Mouse (Mus musculus): ENCODE data around the gene Kif5a. TPM values are rescaled to one million over a fixed set of nuclear protein-coding genes. Genes with fewer than 3 reads are reported as not detected.

Gene Kif5a
- polyA plus RNA-seq, 1 experiment from 2014 or later: 39.4 TPM

DNA sequence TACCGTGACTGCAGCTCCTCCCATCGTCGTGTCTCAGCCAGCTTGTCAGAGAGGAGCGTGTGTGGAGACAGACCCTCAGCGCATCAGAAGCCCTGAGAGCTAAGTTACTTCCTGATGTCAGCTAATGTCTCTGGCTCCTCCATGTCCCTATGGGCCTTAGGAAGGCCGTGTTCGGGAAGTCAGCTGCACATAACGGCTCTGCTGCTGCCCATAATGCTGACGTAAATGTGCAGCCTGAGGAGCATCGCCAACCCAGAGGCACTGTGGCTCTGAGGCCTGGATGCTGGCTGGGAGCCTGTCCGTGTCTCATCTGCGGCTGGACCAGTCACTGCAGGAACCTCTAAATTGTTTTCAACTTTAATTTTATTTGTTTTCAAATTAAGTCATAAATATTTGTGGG is 5.9 kb upstream of the Kif5a start:
- 82% methylated on average over 12 of the region's 12 CpGs for WGBS
- Histone ChIP-seq H3K36me3 (peaks cover 59% of the 10 kb centered on the region), H3K27ac (no peak overlapping the region; the same call in 1 of the 2 replicates), H3K9me3 (no peaks in the 10 kb centered on the region), H3K4me1 (replicated peaks) (peaks cover 46% of the 10 kb centered on the region), H3K27me3 (ENCODE audit: insufficient read depth, poor library complexity, severe bottlenecking) (peaks cover 12% of the 10 kb centered on the region), H3K4me3 (no peak overlapping the region)
- no peak for DNase-seq (ENCODE audit: low spot score)

DNA sequence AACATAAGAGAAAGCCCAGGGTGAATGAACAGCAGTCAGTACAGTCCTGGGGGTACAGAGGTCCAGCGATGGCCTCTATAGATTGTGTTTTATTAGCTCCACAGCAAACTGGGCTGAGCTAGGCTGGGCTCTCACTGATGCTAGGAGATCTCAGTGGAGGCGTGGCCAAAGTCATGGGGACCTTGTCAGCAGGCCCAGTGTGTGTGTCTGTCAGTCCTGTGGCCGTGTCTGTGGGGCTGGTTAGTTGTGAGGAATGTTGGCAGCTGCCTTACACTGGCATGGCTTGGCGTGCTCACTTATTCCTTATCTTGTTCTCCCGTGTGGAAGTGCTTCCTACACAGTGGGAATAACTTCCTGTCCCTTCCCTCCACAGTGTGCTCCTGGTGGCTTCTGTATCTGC is 5.3 kb upstream of the Kif5a start:
- WGBS: 88% methylated on average over 5 of the region's 5 CpGs
- Histone ChIP-seq H3K4me3 (no peak overlapping the region; the same call in 1 of the 2 replicates), H3K27me3 (ENCODE audit: insufficient read depth, poor library complexity, severe bottlenecking) (peaks cover 18% of the 10 kb centered on the region)

GRCm38 (mm10) chr10:127267318-127267717 is 4.2 kb upstream of the Kif5a start:
- Histone ChIP-seq H3K4me1 (replicated peaks) (peaks cover 53% of the 10 kb centered on the region), H3K4me3 (peak overlapping the region; percentile 96), H3K9me3 (no peaks in the 10 kb centered on the region), H3K27ac (peak overlapping the region; percentile 98), H3K27me3 (ENCODE audit: insufficient read depth, poor library complexity, severe bottlenecking) (peaks cover 29% of the 10 kb centered on the region), H3K36me3 (peaks cover 42% of the 10 kb centered on the region)
- 80% methylated on average over 5 of the region's 5 CpGs for WGBS
- DNase-seq (ENCODE audit: low spot score): no peak

More for the DNA sequence above, 5.3 kb upstream of the Kif5a start:
- DNase-seq (ENCODE audit: low spot score): no peak
- H3K9me3 ChIP-seq: no peaks in the 10 kb centered on the region
- H3K27ac ChIP-seq: peak overlapping the region; percentile 17; the same call in 1 of the 2 replicates
- peaks cover 53% of the 10 kb centered on the region for H3K36me3 ChIP-seq
- H3K4me1 ChIP-seq (replicated peaks): peaks cover 45% of the 10 kb centered on the region

GRCm38 (mm10) chr10:127266112-127267091 is 3.3 kb upstream of the Kif5a start, which contains the start of gene Dctn2:
Dctn2 (plus strand) TSS chr10:127266368.
- H3K4me1 ChIP-seq (replicated peaks): peaks cover 58% of the 10 kb centered on the region
- no peaks in the 10 kb centered on the region for H3K9me3 ChIP-seq
- peak within 1 kb of the TSS; percentile 96 for H3K4me3 ChIP-seq
- DNase-seq (ENCODE audit: low spot score): peak; percentile 95
- WGBS: under 1% methylated on average over 70 of the region's 70 CpGs
- peaks cover 33% of the 10 kb centered on the region for H3K36me3 ChIP-seq
- peak within 1 kb of the TSS; percentile 98 for H3K27ac ChIP-seq
- peaks cover 38% of the 10 kb centered on the region for H3K27me3 ChIP-seq (ENCODE audit: insufficient read depth, poor library complexity, severe bottlenecking)

DNA sequence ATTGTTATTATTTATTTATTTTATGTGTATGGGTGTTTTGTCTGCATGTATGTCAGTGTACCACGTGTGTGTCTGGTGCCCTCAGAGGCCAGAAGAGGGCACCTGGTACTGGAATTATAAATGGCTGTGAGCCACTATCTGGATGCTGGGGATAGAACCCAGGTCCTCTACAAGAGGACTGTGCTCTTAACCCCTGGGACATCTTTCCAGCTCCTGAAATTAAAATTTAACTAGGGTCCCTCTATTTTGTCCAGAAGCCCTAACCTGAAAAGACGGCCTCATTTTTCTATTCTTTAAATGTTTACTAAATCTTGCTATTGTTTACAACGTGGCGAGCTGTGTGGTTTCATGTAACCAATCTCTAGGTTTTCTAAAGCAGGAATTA is 2.6 kb upstream of the Kif5a start:
- no peak for DNase-seq (ENCODE audit: low spot score)
- Histone ChIP-seq H3K27ac (peak overlapping the region; percentile 98), H3K9me3 (no peaks in the 10 kb centered on the region), H3K4me1 (replicated peaks) (peaks cover 65% of the 10 kb centered on the region), H3K4me3 (peak overlapping the region; percentile 96), H3K27me3 (ENCODE audit: insufficient read depth, poor library complexity, severe bottlenecking) (peaks cover 42% of the 10 kb centered on the region), H3K36me3 (peaks cover 26% of the 10 kb centered on the region)
- WGBS: 25% methylated on average over 4 of the region's 4 CpGs

DNA sequence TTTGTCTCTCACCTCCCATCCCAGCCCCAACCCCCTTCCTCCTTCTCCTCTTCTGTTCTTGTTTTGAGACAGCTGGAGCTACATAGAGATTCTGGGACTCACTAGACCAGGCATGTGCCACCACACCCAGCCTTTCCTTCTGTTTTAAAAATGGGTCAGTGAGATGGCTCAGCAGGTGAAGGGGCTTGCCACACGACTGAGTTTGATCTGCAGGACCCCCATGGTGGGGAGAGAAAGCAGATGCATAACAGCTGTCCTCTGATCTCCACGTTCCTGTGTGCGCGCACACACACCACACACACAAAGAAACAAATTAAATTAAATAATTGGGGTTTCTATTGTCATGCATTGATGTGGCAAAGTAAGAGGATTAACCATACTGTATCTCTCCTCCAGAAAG is 1.8 kb upstream of the Kif5a start:
- 68% methylated on average over 4 of the region's 4 CpGs for WGBS
- Histone ChIP-seq H3K9me3 (no peaks in the 10 kb centered on the region), H3K4me3 (no peak overlapping the region), H3K36me3 (peaks cover 18% of the 10 kb centered on the region), H3K27me3 (ENCODE audit: insufficient read depth, poor library complexity, severe bottlenecking) (peaks cover 42% of the 10 kb centered on the region), H3K27ac (no peak overlapping the region), H3K4me1 (replicated peaks) (peaks cover 68% of the 10 kb centered on the region)
- no peak for DNase-seq (ENCODE audit: low spot score)

GRCm38 (mm10) chr10:127264336-127264735 is 1.2 kb upstream of the Kif5a start:
- WGBS: 78% methylated on average over 8 of the region's 8 CpGs
- no peak overlapping the region for H3K4me3 ChIP-seq
- H3K4me1 ChIP-seq (replicated peaks): peaks cover 68% of the 10 kb centered on the region
- H3K9me3 ChIP-seq: no peaks in the 10 kb centered on the region
- H3K27me3 ChIP-seq (ENCODE audit: insufficient read depth, poor library complexity, severe bottlenecking): peaks cover 42% of the 10 kb centered on the region
- H3K27ac ChIP-seq: no peak overlapping the region
- peaks cover 14% of the 10 kb centered on the region for H3K36me3 ChIP-seq
- DNase-seq (ENCODE audit: low spot score): no peak

DNA sequence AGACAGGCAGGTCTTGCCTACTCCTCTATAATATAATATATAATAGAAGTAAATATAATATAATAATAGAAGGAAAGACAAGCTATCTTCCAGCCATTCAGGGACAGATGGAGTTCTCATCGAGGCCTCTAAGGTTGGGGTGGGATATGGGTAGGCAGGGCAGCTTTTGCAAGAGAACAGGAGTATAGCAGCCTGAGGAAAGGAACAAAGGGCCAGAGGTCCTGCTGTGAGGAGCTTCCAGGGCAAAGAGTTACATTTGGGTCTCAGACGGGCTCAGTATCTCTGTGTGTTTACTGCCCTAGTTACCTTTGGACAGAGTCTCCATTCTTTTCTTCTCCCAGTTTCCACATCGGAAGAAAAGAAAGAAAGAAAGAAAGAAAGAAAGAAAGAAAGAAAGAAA is 483 bp upstream of the Kif5a start:
- 38% methylated on average over 3 of the region's 3 CpGs for WGBS
- H3K9me3 ChIP-seq: no peaks in the 10 kb centered on the region
- H3K4me3 ChIP-seq: no peak overlapping the region; the same call in 1 of the 2 replicates
- peaks cover 69% of the 10 kb centered on the region for H3K4me1 ChIP-seq (replicated peaks)
- H3K27ac ChIP-seq: no peak overlapping the region
- H3K27me3 ChIP-seq (ENCODE audit: insufficient read depth, poor library complexity, severe bottlenecking): peaks cover 42% of the 10 kb centered on the region
- peaks cover 7% of the 10 kb centered on the region for H3K36me3 ChIP-seq
- DNase-seq (ENCODE audit: low spot score): no peak

GRCm38 (mm10) chr10:127261706-127262547 is 1.2 kb downstream of the Kif5a start:
- H3K36me3 ChIP-seq: no peaks in the 10 kb centered on the region
- peaks cover 60% of the 10 kb centered on the region for H3K4me1 ChIP-seq (replicated peaks)
- peak overlapping the region; percentile 63 for H3K4me3 ChIP-seq
- 64% methylated on average over 15 of the region's 15 CpGs for WGBS
- no peak for DNase-seq (ENCODE audit: low spot score)
- peak overlapping the region; percentile 85 for H3K27ac ChIP-seq
- peaks cover 42% of the 10 kb centered on the region for H3K27me3 ChIP-seq (ENCODE audit: insufficient read depth, poor library complexity, severe bottlenecking)
- H3K9me3 ChIP-seq: no peaks in the 10 kb centered on the region

DNA sequence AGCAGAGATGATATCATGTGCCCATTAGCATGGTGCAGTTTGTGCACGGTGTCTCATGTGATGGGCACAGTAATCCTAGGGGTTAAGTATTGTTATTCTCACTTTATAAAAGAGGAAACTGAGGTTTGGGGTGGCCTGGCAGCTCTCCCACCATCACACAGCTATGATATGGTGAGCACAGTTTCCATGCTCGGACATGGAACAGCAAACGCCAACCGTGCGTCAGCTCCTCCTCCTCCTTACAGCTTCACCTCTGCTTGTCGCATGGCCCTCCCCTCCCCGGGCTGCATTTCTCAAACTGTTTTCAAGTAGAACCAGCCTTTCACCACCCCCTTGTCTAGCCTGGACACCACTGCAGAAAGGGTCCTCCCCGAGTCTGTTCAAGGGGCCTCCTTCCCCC is 4.7 kb downstream of the Kif5a start:
- 0 out of 2 replicates have a peak overlapping the region, but pooled peaks have one; percentile 76 for H3K27ac ChIP-seq
- H3K4me3 ChIP-seq: peak overlapping the region; percentile 22; the same call in 1 of the 2 replicates
- no peak for DNase-seq (ENCODE audit: low spot score)
- H3K36me3 ChIP-seq: no peaks in the 10 kb centered on the region
- no peaks in the 10 kb centered on the region for H3K9me3 ChIP-seq
- 84% methylated on average over 8 of the region's 8 CpGs for WGBS
- peaks cover 25% of the 10 kb centered on the region for H3K27me3 ChIP-seq (ENCODE audit: insufficient read depth, poor library complexity, severe bottlenecking)
- H3K4me1 ChIP-seq (replicated peaks): peaks cover 56% of the 10 kb centered on the region

- 85% methylated on average over 6 of the region's 6 CpGs for WGBS
- Histone ChIP-seq H3K4me1 (replicated peaks) (peaks cover 50% of the 10 kb centered on the region), H3K4me3 (no peak overlapping the region), H3K36me3 (no peaks in the 10 kb centered on the region), H3K27me3 (ENCODE audit: insufficient read depth, poor library complexity, severe bottlenecking) (peaks cover 18% of the 10 kb centered on the region), H3K27ac (no peak overlapping the region), H3K9me3 (no peaks in the 10 kb centered on the region)
- DNase-seq (ENCODE audit: low spot score): no peak
Observed at GRCm38 (mm10) chr10:127257790-127258189, 5.4 kb downstream of the Kif5a start.

DNA sequence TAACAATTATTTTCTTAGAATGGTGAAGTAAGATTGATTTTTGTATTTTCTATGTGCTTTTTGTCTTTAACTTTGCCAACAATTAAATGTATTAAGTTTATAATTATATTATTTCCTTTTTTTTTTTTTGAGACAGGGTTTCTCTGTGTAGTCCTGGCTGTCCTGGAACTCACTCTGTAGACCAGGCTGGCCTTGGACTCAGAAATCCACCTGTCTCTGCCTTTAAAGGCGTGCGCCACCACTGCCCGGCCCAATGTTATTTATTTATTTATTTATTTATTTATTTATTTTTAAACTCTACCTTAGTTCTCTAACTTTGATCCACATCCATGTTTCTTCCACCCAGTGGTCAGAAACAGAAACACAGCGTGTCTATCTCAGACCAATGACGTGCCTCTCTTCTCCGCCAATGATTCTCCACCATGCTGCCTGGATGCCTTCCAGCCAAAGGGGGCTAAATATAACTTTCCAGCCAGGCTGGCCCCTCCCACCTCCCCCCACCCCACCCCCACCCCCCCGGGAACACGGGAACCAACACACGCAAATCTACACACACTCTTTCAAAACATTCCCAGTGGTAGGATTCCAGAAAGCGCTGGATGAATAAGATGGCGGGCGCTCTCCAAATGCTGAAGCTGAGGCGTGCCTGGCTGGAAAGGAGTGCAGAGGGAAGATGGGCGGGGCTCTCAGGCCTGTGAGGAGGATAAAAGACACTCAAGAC is 7.4 kb downstream of the Kif5a start:
- Histone ChIP-seq H3K4me3 (peak overlapping the region; percentile 39), H3K27me3 (ENCODE audit: insufficient read depth, poor library complexity, severe bottlenecking) (no peaks in the 10 kb centered on the region), H3K9me3 (no peaks in the 10 kb centered on the region), H3K36me3 (no peaks in the 10 kb centered on the region), H3K4me1 (replicated peaks) (peaks cover 34% of the 10 kb centered on the region), H3K27ac (no peak overlapping the region)
- 25% methylated on average over 14 of the region's 14 CpGs for WGBS
- DNase-seq (ENCODE audit: low spot score): peak; percentile 74

Data from hindbrain, embryonic 10.5 days (tissue).